Comparison of ENCODE assay signal across 16 mouse cellular contexts in genomic region chr9:108219766-108220379, GRCm38 (mm10). TPM values are rescaled to one million over a fixed set of nuclear protein-coding genes. Genes with fewer than 3 reads are reported as not detected.
DNase-seq lines count a peak whose midpoint lies in the region; ATAC-seq and TF ChIP-seq lines count a peak whose summit lies in the region.
"Had no signal": no experiment of that assay in that cellular context is flagged by ENCODE, and none has a peak within 500 bp of the region (broad histone marks: within the 10 kb centered on the region; RNA-seq: fewer than 3 reads in every experiment).

No protein-coding gene starts in this region.

- H3K9ac ChIP-seq in heart, embryonic 14.5 days (ENCODE audit: low read length) = no peak overlapping the region
- H3K9ac ChIP-seq in heart, embryonic 11.5 days (ENCODE audit: low read depth, low read length) = no peak overlapping the region
- no peak overlapping the region for H3K9ac ChIP-seq in heart, postnatal 0 days (replicated peaks; ENCODE audit: low read depth, low read length)
- H3K9ac ChIP-seq: forebrain, postnatal 0 days; limb, embryonic 12.5 days; midbrain, embryonic 12.5 days had no signal

- H3K4me2 ChIP-seq in heart, embryonic 14.5 days (ENCODE audit: low read length) = no peak overlapping the region
- H3K4me2 ChIP-seq in heart, embryonic 11.5 days = no peak overlapping the region
- no peak overlapping the region for H3K4me2 ChIP-seq in heart, postnatal 0 days (ENCODE audit: low read depth, low read length)
- H3K4me2 ChIP-seq: limb, embryonic 12.5 days; midbrain, embryonic 12.5 days had no signal

- no peak for TF ChIP-seq EP300 in heart, postnatal 0 days (IDR thresholded peaks at IDR 0.05; ENCODE audit: low read depth)

- H3K9me3 ChIP-seq in heart, embryonic 14.5 days (ENCODE audit: control insufficient read depth, low read length) = no peaks in the 10 kb centered on the region
- no peaks in the 10 kb centered on the region for H3K9me3 ChIP-seq in heart, embryonic 11.5 days (replicated peaks; ENCODE audit: control insufficient read depth, low read length)
- H3K9me3 ChIP-seq in heart, postnatal 0 days (replicated peaks; ENCODE audit: control insufficient read depth, low read length) = no peaks in the 10 kb centered on the region
- H3K9me3 ChIP-seq: limb, embryonic 12.5 days; midbrain, embryonic 12.5 days had no signal

- DNase-seq in gastrocnemius, adult 18-20 months (ENCODE audit: low spot score) = peak; percentile 69
- DNase-seq in gastrocnemius, adult 8-10 months (ENCODE audit: low spot score in 2 of 2) = no peak
- DNase-seq in NIH3T3 (ENCODE audit: low read depth) = peak; percentile 42
- DNase-seq in heart, postnatal 0 days (ENCODE audit: low spot score) = no peak
- no peak for DNase-seq in kidney, postnatal 14 days
- DNase-seq: forebrain, postnatal 0 days; kidney, adult 11 months; right cerebral cortex, postnatal 25 days; thymus, adult 18-20 months had no signal

- no peaks in the 10 kb centered on the region for H3K27me3 ChIP-seq in heart, embryonic 14.5 days (ENCODE audit: control insufficient read depth, insufficient read depth, low read length)
- no peaks in the 10 kb centered on the region for H3K27me3 ChIP-seq in heart, embryonic 11.5 days (ENCODE audit: control insufficient read depth, insufficient read depth, low read length)
- no peaks in the 10 kb centered on the region for H3K27me3 ChIP-seq in heart, postnatal 0 days (ENCODE audit: control insufficient read depth, insufficient read depth, low read length)
- H3K27me3 ChIP-seq: limb, embryonic 12.5 days; midbrain, embryonic 12.5 days; Patski had no signal

- peaks cover 32% of the 10 kb centered on the region for H3K36me3 ChIP-seq in heart, embryonic 14.5 days (ENCODE audit: control insufficient read depth, insufficient read depth, low read length)
- H3K36me3 ChIP-seq in heart, embryonic 11.5 days (ENCODE audit: control insufficient read depth, insufficient read depth, low read length) = peaks cover 9% of the 10 kb centered on the region
- peaks cover 31% of the 10 kb centered on the region for H3K36me3 ChIP-seq in heart, postnatal 0 days (replicated peaks; ENCODE audit: control insufficient read depth, insufficient read depth, low read length)

- TF ChIP-seq CTCF in heart, postnatal 0 days (IDR thresholded peaks at IDR 0.05; ENCODE audit: low read depth) = no peak

- 83% methylated on average over 12 of the region's 12 CpGs for WGBS in heart, embryonic 14.5 days
- 85% methylated on average over 12 of the region's 12 CpGs for WGBS in heart, embryonic 11.5 days (ENCODE audit: insufficient replicate concordance)
- WGBS in heart, postnatal 0 days = 75% methylated on average over 12 of the region's 12 CpGs

- no peak for ATAC-seq in heart, embryonic 14.5 days (ENCODE audit: insufficient number of reproducible peaks, insufficient read depth, low FRiP score, low read depth)
- ATAC-seq in heart, embryonic 11.5 days (replicated peaks; ENCODE audit: insufficient number of reproducible peaks, low FRiP score, low TSS enrichment) = no peak
- ATAC-seq in heart, postnatal 0 days (ENCODE audit: insufficient read depth, low read depth) = peak; percentile 47; the same call in 1 of the 2 replicates
- ATAC-seq in megakaryocyte, adult 5-6 weeks (ENCODE audit: poor library complexity, severe bottlenecking) = no peak
- ATAC-seq: hindbrain, embryonic 16.5 days; Patski had no signal

- H3K4me3 ChIP-seq in heart, embryonic 14.5 days (ENCODE audit: control insufficient read depth in 1 of 2, insufficient read depth in 1 of 2, low read depth in 1 of 2, low read length in 2 of 2) = no peak overlapping the region
- no peak overlapping the region for H3K4me3 ChIP-seq in heart, embryonic 11.5 days (ENCODE audit: low read depth, low read length)
- H3K4me3 ChIP-seq in heart, postnatal 0 days (ENCODE audit: low read depth, low read length) = no peak overlapping the region
- H3K4me3 ChIP-seq: limb, embryonic 12.5 days; midbrain, embryonic 12.5 days had no signal

- peak overlapping the region; percentile 74 to 81 for H3K27ac ChIP-seq in heart, embryonic 14.5 days (replicated peaks in 1 of 2; ENCODE audit: control insufficient read depth in 1 of 2, insufficient read depth in 1 of 2, low read depth in 2 of 2, low read length in 2 of 2)
- H3K27ac ChIP-seq in heart, embryonic 11.5 days (ENCODE audit: low read depth, low read length) = no peak overlapping the region; the same call in 1 of the 2 replicates
- peak overlapping the region; percentile 90 for H3K27ac ChIP-seq in heart, postnatal 0 days (ENCODE audit: low read depth)
- H3K27ac ChIP-seq: limb, embryonic 12.5 days; midbrain, embryonic 12.5 days had no signal

- H3K4me1 ChIP-seq in heart, embryonic 14.5 days (ENCODE audit: control insufficient read depth in 2 of 2, insufficient read depth in 2 of 2, low read length in 2 of 2) = peaks cover 4 to 30% of the 10 kb centered on the region in 2 experiments
- H3K4me1 ChIP-seq in heart, embryonic 11.5 days (ENCODE audit: control insufficient read depth, insufficient read depth, low read length) = 0 out of 2 replicates have a peak, but pooled peaks cover 5% of the 10 kb centered on the region
- H3K4me1 ChIP-seq in heart, postnatal 0 days (ENCODE audit: control insufficient read depth, insufficient read depth) = peaks cover 28% of the 10 kb centered on the region
- H3K4me1 ChIP-seq: midbrain, embryonic 12.5 days had no signal

RNA-seq across cellular contexts. Expression of gene Bsn, which starts 29.7 kb away (rescaled TPM):
- under 1 TPM; 0.02 TPM for total RNA-seq in gastrocnemius, adult 18-20 months (2021)
- total RNA-seq in gastrocnemius, adult 8-10 months (2022) = under 1 TPM; 0.02 to 0.07 (median 0.04) TPM
- polyA plus RNA-seq in heart, embryonic 14.5 days (2014; fragmentation: Nextera tagmentation; extraction: Ambion mirVana) = 0.09 and 0.16 TPM in 2 replicates
- 0.58 and 0.77 TPM in 2 replicates for polyA plus RNA-seq in heart, embryonic 11.5 days (2014; fragmentation: Nextera tagmentation; extraction: Ambion mirVana)
- total RNA-seq in heart, postnatal 0 days (2014; rRNA removed; ENCODE audit: low replicate concordance) = 0.42 TPM in 1 of 2 replicates, not detected in the other
- 0.01 and 0.03 TPM in 2 replicates for polyA plus RNA-seq in heart, postnatal 0 days (2015; fragmentation: Nextera tagmentation; extraction: Ambion mirVana)
- 0.91 and 1.5 TPM in 2 replicates for total RNA-seq in megakaryocyte, adult 5-6 weeks (2015)
- 0.37 and 0.62 TPM in 2 replicates for total RNA-seq in megakaryocyte, adult 5-6 weeks (2017)

RNA-seq across cellular contexts. Expression of gene Dag1, which starts 43.9 kb away (rescaled TPM):
- total RNA-seq in gastrocnemius, adult 18-20 months (2021) = 100 to 1,000 TPM; 166 to 173 TPM
- 100 to 1,000 TPM; 159 to 203 (median 172) TPM for total RNA-seq in gastrocnemius, adult 8-10 months (2022)
- polyA plus RNA-seq in heart, embryonic 14.5 days (2014; fragmentation: Nextera tagmentation; extraction: Ambion mirVana) = 143 and 146 TPM in 2 replicates
- polyA plus RNA-seq in heart, embryonic 11.5 days (2014; fragmentation: Nextera tagmentation; extraction: Ambion mirVana) = 115 and 149 TPM in 2 replicates
- 209 and 229 TPM in 2 replicates for total RNA-seq in heart, postnatal 0 days (2014; rRNA removed; ENCODE audit: low replicate concordance)
- 99.2 and 106 TPM in 2 replicates for polyA plus RNA-seq in heart, postnatal 0 days (2015; fragmentation: Nextera tagmentation; extraction: Ambion mirVana)
- 11.6 and 12.3 TPM in 2 replicates for total RNA-seq in megakaryocyte, adult 5-6 weeks (2015)
- 4.6 and 5.4 TPM in 2 replicates for total RNA-seq in megakaryocyte, adult 5-6 weeks (2017)

Comparison
In these comparisons a context has a peak if more than half of its experiments do, and no peak if none do; other contexts are left out.
1. DNase-seq: peak in gastrocnemius, adult 18-20 months (single experiment) and NIH3T3 (single experiment); none in gastrocnemius, adult 8-10 months (0 of 2), heart, postnatal 0 days (single experiment) and kidney, postnatal 14 days (single experiment).
2. RNA of gene Dag1, which starts 43.9 kb away (total RNA-seq): 209 to 229 TPM in heart, postnatal 0 days, 159 to 203 TPM in gastrocnemius, adult 8-10 months and 166 to 173 TPM in gastrocnemius, adult 18-20 months; 4.6 to 12.3 TPM in megakaryocyte, adult 5-6 weeks; every median in the first group is over 10 times any median in the second.